Mouse (Mus musculus) lung, embryonic 16.5 days (tissue): ENCODE results near the gene Kcnrg. TPM values are rescaled to one million over a fixed set of nuclear protein-coding genes. Genes with fewer than 3 reads are reported as not detected.
"Not testable (repeated sequence)": the region's sequence is repeated elsewhere in the genome, so short reads cannot be mapped to it uniquely, and the experiment has no call there.

Experiments
- ATAC-seq: fragments of 200-750 bp; cut with Nextera tagmentation; 2 replicates; pipeline ENCODE4 v1.8.0; 2017; ENCODE audit warnings: low read depth, mild to moderate bottlenecking, moderate library complexity
- H3K27ac ChIP-seq: fragments of 300-500 bp; sonication (generic); 2 replicates; pipeline ENCODE4 v1.5.1; 2014; ENCODE audit warnings: mild to moderate bottlenecking, control low read depth, low read length
- H3K27me3 ChIP-seq: fragments of 300-500 bp; sonication (generic); 2 replicates; pipeline ENCODE4 v1.6.1; 2014; ENCODE audit warnings: low read depth, low read length, mixed read lengths; ENCODE audit not compliant: control insufficient read depth, insufficient read depth
- H3K36me3 ChIP-seq: fragments of 300-500 bp; sonication (generic); 2 replicates; pipeline ENCODE4 v1.6.1; 2014; ENCODE audit warnings: low read length; ENCODE audit not compliant: control insufficient read depth, insufficient read depth
- H3K4me1 ChIP-seq: fragments of 300-500 bp; sonication (generic); replicated peaks from 2 replicates; pipeline ENCODE4 v1.6.1; 2014; ENCODE audit warnings: low read length, mixed read lengths; ENCODE audit not compliant: control insufficient read depth, insufficient read depth
- H3K4me2 ChIP-seq: fragments of 300-500 bp; sonication (generic); 2 replicates; pipeline ENCODE4 v1.6.1; 2014; ENCODE audit warnings: low read depth, low read length, control low read depth
- H3K4me3 ChIP-seq: fragments of 300-500 bp; sonication (generic); 2 replicates; pipeline ENCODE4 v1.5.1; 2014; ENCODE audit warnings: mild to moderate bottlenecking, low read length, control low read depth
- H3K9ac ChIP-seq: fragments of 300-500 bp; sonication (generic); 2 replicates; pipeline ENCODE4 v1.6.1; 2014; ENCODE audit warnings: low read length, control low read depth
- H3K9me3 ChIP-seq: fragments of 300-500 bp; sonication (generic); 2 replicates; pipeline ENCODE4 v1.6.1; 2016; ENCODE audit warnings: low read length; ENCODE audit not compliant: control insufficient read depth
- WGBS: fragments of 180-500 bp; shearing (Covaris S2); extraction: QIAGEN DNeasy Blood & Tissue Kit; methylation state at CpG from one replicate; pipeline ENCODE4 v1.1.7; 2014; 5-methylcytosine and 5-hydroxymethylcytosine counted together
- polyA plus RNA-seq: library from polyadenylated mRNA; unstranded; fragments of >200 nt; fragmentation: Nextera tagmentation; extraction: Ambion mirVana; gene quantifications from 2 replicates; pipeline ENCODE4 v1.2.1, GENCODE M21; 2015

Kcnrg gene
- polyA plus RNA-seq: 1.4 and 2.6 TPM in 2 replicates

GRCm38 (mm10) chr14:61607157-61607556 lies at the start of gene Kcnrg:
TSS of gene Kcnrg (plus strand) at chr14:61607457.
- WGBS: 77% methylated on average over 3 of the region's 3 CpGs
- Histone ChIP-seq H3K27ac (no peak within 1 kb of the TSS), H3K4me1 (no peaks in the 10 kb centered on the region), H3K9ac (no peak within 1 kb of the TSS), H3K27me3 (no peaks in the 10 kb centered on the region), H3K9me3 (no peaks in the 10 kb centered on the region), H3K36me3 (peaks cover 7% of the 10 kb centered on the region; the same call in 1 of the 2 replicates), H3K4me3 (no peak within 1 kb of the TSS), H3K4me2 (no peak within 1 kb of the TSS)
- no peak for ATAC-seq

- H3K9me3 ChIP-seq: peaks cover 2% of the 10 kb centered on the region; the same call in 1 of the 2 replicates
- WGBS: 75% methylated on average over 6 of the region's 6 CpGs
- no peak overlapping the region for H3K9ac ChIP-seq
- no peak overlapping the region for H3K4me2 ChIP-seq
- no peak overlapping the region for H3K4me3 ChIP-seq
- no peaks in the 10 kb centered on the region; the same call in 1 of the 2 replicates for H3K4me1 ChIP-seq
- no peak overlapping the region for H3K27ac ChIP-seq
- no peaks in the 10 kb centered on the region for H3K27me3 ChIP-seq
- no peak for ATAC-seq
- no peaks in the 10 kb centered on the region for H3K36me3 ChIP-seq
Observed at GRCm38 (mm10) chr14:61558901-61559300, 48.4 kb upstream of the Kcnrg start.

GRCm38 (mm10) chr14:61559856-61560255 lies 47.4 kb upstream of the Kcnrg start:
- Histone ChIP-seq H3K9ac (no peak overlapping the region), H3K4me3 (no peak overlapping the region), H3K27ac (no peak overlapping the region), H3K27me3 (no peaks in the 10 kb centered on the region), H3K4me1 (no peaks in the 10 kb centered on the region; the same call in 1 of the 2 replicates), H3K9me3 (peaks cover 2% of the 10 kb centered on the region; the same call in 1 of the 2 replicates), H3K36me3 (no peaks in the 10 kb centered on the region), H3K4me2 (no peak overlapping the region)
- WGBS: 46% methylated on average over 3 of the region's 3 CpGs
- ATAC-seq: no peak

- H3K4me3 ChIP-seq, H3K36me3 ChIP-seq, H3K9ac ChIP-seq, H3K9me3 ChIP-seq, H3K4me1 ChIP-seq, H3K4me2 ChIP-seq, H3K27me3 ChIP-seq, H3K27ac ChIP-seq, ATAC-seq: not testable (repeated sequence)
- WGBS: 80% methylated on average over 4 of the region's 4 CpGs
Observed at GRCm38 (mm10) chr14:61566211-61566610, 41.0 kb upstream of the Kcnrg start.

GRCm38 (mm10) chr14:61569344-61569743 lies 37.9 kb upstream of the Kcnrg start:
- no peak overlapping the region for H3K4me2 ChIP-seq
- 0 out of 2 replicates have a peak, but pooled peaks cover 2% of the 10 kb centered on the region for H3K4me1 ChIP-seq
- ATAC-seq: no peak
- H3K9me3 ChIP-seq: no peaks in the 10 kb centered on the region
- no peak overlapping the region for H3K9ac ChIP-seq
- no peaks in the 10 kb centered on the region for H3K36me3 ChIP-seq
- WGBS: 43% methylated on average over 2 of the region's 2 CpGs
- H3K4me3 ChIP-seq: no peak overlapping the region
- H3K27ac ChIP-seq: no peak overlapping the region
- no peaks in the 10 kb centered on the region for H3K27me3 ChIP-seq

GRCm38 (mm10) chr14:61571366-61571765 lies 35.9 kb upstream of the Kcnrg start:
- no peak overlapping the region for H3K9ac ChIP-seq
- ATAC-seq: no peak

GRCm38 (mm10) chr14:61572131-61572530 lies 35.1 kb upstream of the Kcnrg start:
- H3K27me3 ChIP-seq: no peaks in the 10 kb centered on the region
- H3K9me3 ChIP-seq: no peaks in the 10 kb centered on the region
- H3K4me2 ChIP-seq: no peak overlapping the region
- H3K36me3 ChIP-seq: no peaks in the 10 kb centered on the region
- H3K4me3 ChIP-seq: no peak overlapping the region
- WGBS: 68% methylated on average over 2 of the region's 2 CpGs
- no peak overlapping the region for H3K27ac ChIP-seq
- ATAC-seq: no peak
- H3K9ac ChIP-seq: no peak overlapping the region
- H3K4me1 ChIP-seq: 0 out of 2 replicates have a peak, but pooled peaks cover 2% of the 10 kb centered on the region

More at GRCm38 (mm10) chr14:61571366-61571765, 35.9 kb upstream of the Kcnrg start:
- peak overlapping the region; percentile 36; the same call in 1 of the 2 replicates for H3K4me2 ChIP-seq
- H3K4me1 ChIP-seq: 0 out of 2 replicates have a peak, but pooled peaks cover 2% of the 10 kb centered on the region
- H3K27me3 ChIP-seq: no peaks in the 10 kb centered on the region
- WGBS: 10% methylated on average over 4 of the region's 4 CpGs
- H3K36me3 ChIP-seq: no peaks in the 10 kb centered on the region
- H3K4me3 ChIP-seq: no peak overlapping the region
- no peaks in the 10 kb centered on the region for H3K9me3 ChIP-seq
- H3K27ac ChIP-seq: no peak overlapping the region

- no peak overlapping the region for H3K4me2 ChIP-seq
- H3K9ac ChIP-seq: no peak overlapping the region
- 0 out of 2 replicates have a peak, but pooled peaks cover 2% of the 10 kb centered on the region for H3K4me1 ChIP-seq
- no peaks in the 10 kb centered on the region for H3K27me3 ChIP-seq
- WGBS: 90% methylated on average over 10 of the region's 10 CpGs
- no peaks in the 10 kb centered on the region for H3K36me3 ChIP-seq
- no peak overlapping the region for H3K4me3 ChIP-seq
- no peak for ATAC-seq
- H3K27ac ChIP-seq: no peak overlapping the region
- no peaks in the 10 kb centered on the region for H3K9me3 ChIP-seq
Observed at GRCm38 (mm10) chr14:61575066-61575465, 32.2 kb upstream of the Kcnrg start.

GRCm38 (mm10) chr14:61575941-61576340 lies 31.3 kb upstream of the Kcnrg start:
- H3K36me3 ChIP-seq: no peaks in the 10 kb centered on the region
- 88% methylated on average over 8 of the region's 8 CpGs for WGBS
- 0 out of 2 replicates have a peak, but pooled peaks cover 2% of the 10 kb centered on the region for H3K4me1 ChIP-seq
- no peak overlapping the region for H3K4me3 ChIP-seq
- H3K27me3 ChIP-seq: no peaks in the 10 kb centered on the region
- no peak overlapping the region for H3K9ac ChIP-seq
- H3K4me2 ChIP-seq: no peak overlapping the region
- ATAC-seq: no peak
- no peak overlapping the region for H3K27ac ChIP-seq
- no peaks in the 10 kb centered on the region for H3K9me3 ChIP-seq
